Comparison of ENCODE assay signal across 8 mouse cellular contexts in genomic region chr15:7398609-7399540, GRCm38 (mm10). TPM values are rescaled to one million over a fixed set of nuclear protein-coding genes. Genes with fewer than 3 reads are reported as not detected.
DNase-seq lines count a peak whose midpoint lies in the region; ATAC-seq lines count a peak whose summit lies in the region.

No protein-coding gene starts in this region.

- H3K4me1 ChIP-seq in heart, embryonic 14.5 days (ENCODE audit: control insufficient read depth in 2 of 2, insufficient read depth in 2 of 2, low read length in 2 of 2) = peaks cover 5 to 9% of the 10 kb centered on the region in 2 experiments; a peak in 3 of 4 replicates
- H3K4me1 ChIP-seq in liver, embryonic 12.5 days = no peaks in the 10 kb centered on the region
- H3K4me1 ChIP-seq in neural tube, embryonic 14.5 days (ENCODE audit: control insufficient read depth, insufficient read depth, low read length) = peaks cover 4% of the 10 kb centered on the region; the same call in 1 of the 2 replicates

- H3K27ac ChIP-seq in heart, embryonic 14.5 days (replicated peaks in 1 of 2; ENCODE audit: control insufficient read depth in 1 of 2, insufficient read depth in 1 of 2, low read depth in 2 of 2, low read length in 2 of 2) = no peak overlapping the region
- no peak overlapping the region for H3K27ac ChIP-seq in liver, embryonic 12.5 days
- no peak overlapping the region for H3K27ac ChIP-seq in neural tube, embryonic 14.5 days (ENCODE audit: low read depth, low read length)

- H3K27me3 ChIP-seq in heart, embryonic 14.5 days (ENCODE audit: control insufficient read depth, insufficient read depth, low read length) = no peaks in the 10 kb centered on the region; the same call in 1 of the 2 replicates
- H3K27me3 ChIP-seq in liver, embryonic 12.5 days (replicated peaks) = peaks cover 45% of the 10 kb centered on the region
- H3K27me3 ChIP-seq in neural tube, embryonic 14.5 days (ENCODE audit: control insufficient read depth, insufficient read depth, low read length) = no peaks in the 10 kb centered on the region

- peak; percentile 26 for DNase-seq in ovary, postnatal 36 days (ENCODE audit: low spot score)
- no peak for DNase-seq in ovary, adult 18-20 months (ENCODE audit: low spot score)
- no peak for DNase-seq in thymus, postnatal 25 days
- DNase-seq in layer of hippocampus, postnatal 14 days (ENCODE audit: low spot score in 2 of 2) = no peak
- no peak for DNase-seq in thymus, postnatal 10 days (ENCODE audit: low spot score in 2 of 2)

- peak; percentile 31; the same call in 1 of the 2 replicates for ATAC-seq in heart, embryonic 14.5 days (ENCODE audit: insufficient number of reproducible peaks, insufficient read depth, low FRiP score, low read depth)
- no peak for ATAC-seq in liver, embryonic 12.5 days
- peak; percentile 60 for ATAC-seq in neural tube, embryonic 14.5 days (ENCODE audit: low read depth)

- no peaks in the 10 kb centered on the region for H3K9me3 ChIP-seq in heart, embryonic 14.5 days (ENCODE audit: control insufficient read depth, low read length)
- no peaks in the 10 kb centered on the region for H3K9me3 ChIP-seq in liver, embryonic 12.5 days (replicated peaks)
- no peaks in the 10 kb centered on the region for H3K9me3 ChIP-seq in neural tube, embryonic 14.5 days (ENCODE audit: control insufficient read depth, low read length)

- H3K9ac ChIP-seq in heart, embryonic 14.5 days (ENCODE audit: low read length) = peak overlapping the region; percentile 74
- H3K9ac ChIP-seq in liver, embryonic 12.5 days = no peak overlapping the region
- peak overlapping the region; percentile 39; the same call in 1 of the 2 replicates for H3K9ac ChIP-seq in neural tube, embryonic 14.5 days (replicated peaks; ENCODE audit: low read depth, low read length)

- peak overlapping the region; percentile 99 for H3K4me2 ChIP-seq in heart, embryonic 14.5 days (ENCODE audit: low read length)
- H3K4me2 ChIP-seq in liver, embryonic 12.5 days = peak overlapping the region; percentile 66
- peak overlapping the region; percentile 99 for H3K4me2 ChIP-seq in neural tube, embryonic 14.5 days (ENCODE audit: low read depth, low read length)

- H3K4me3 ChIP-seq in heart, embryonic 14.5 days (ENCODE audit: control insufficient read depth in 1 of 2, insufficient read depth in 1 of 2, low read depth in 1 of 2, low read length in 2 of 2) = peak overlapping the region; percentile 58 to 68
- H3K4me3 ChIP-seq in liver, embryonic 12.5 days = peak overlapping the region; percentile 46
- H3K4me3 ChIP-seq in neural tube, embryonic 14.5 days (ENCODE audit: low read depth, low read length) = peak overlapping the region; percentile 59

- no peaks in the 10 kb centered on the region for H3K36me3 ChIP-seq in heart, embryonic 14.5 days (ENCODE audit: control insufficient read depth, insufficient read depth, low read length)
- H3K36me3 ChIP-seq in liver, embryonic 12.5 days = no peaks in the 10 kb centered on the region
- H3K36me3 ChIP-seq in neural tube, embryonic 14.5 days (ENCODE audit: control insufficient read depth, insufficient read depth, low read length) = no peaks in the 10 kb centered on the region

- 5% methylated on average over 17 of the region's 17 CpGs for whole genome bisulfite sequencing in heart, embryonic 14.5 days
- WGBS in liver, embryonic 12.5 days (ENCODE audit: insufficient replicate concordance) = 5% methylated on average over 17 of the region's 17 CpGs
- 3% methylated on average over 17 of the region's 17 CpGs for WGBS in neural tube, embryonic 14.5 days

RNA-seq across cellular contexts. Expression of gene Egflam, which starts 0.7 kb away (rescaled TPM):
- polyA plus RNA-seq in heart, embryonic 14.5 days (2014; fragmentation: Nextera tagmentation; extraction: Ambion mirVana) = 9.7 and 11.8 TPM in 2 replicates
- polyA plus RNA-seq in liver, embryonic 12.5 days (2016; fragmentation: Nextera tagmentation; extraction: Ambion mirVana) = 1.4 and 1.7 TPM in 2 replicates
- 3.0 and 16.3 TPM in 2 replicates for polyA plus RNA-seq in neural tube, embryonic 14.5 days (2014; fragmentation: Nextera tagmentation; extraction: Ambion mirVana)
- total RNA-seq in layer of hippocampus, postnatal 14 days (2021) = 1 to 10 TPM; 4.6 to 6.5 TPM
